Mouse (Mus musculus) thymus, postnatal 0 days (tissue): ENCODE results near the gene Poc1b. TPM values are rescaled to one million over a fixed set of nuclear protein-coding genes. Genes with fewer than 3 reads are reported as not detected.

Source experiments
- DNase-seq: peaks from one replicate; pipeline ENCODE4 v3.0.0-alpha.2; 2015; ENCODE audit warnings: low spot score
- polyA plus RNA-seq: library from polyadenylated mRNA; unstranded; fragments of >200 nt; fragmentation: Nextera tagmentation; extraction: Ambion mirVana; gene quantifications from 2 replicates; pipeline ENCODE4 v1.2.1, GENCODE M21; 2015

Gene Poc1b
- polyA plus RNA-seq, 1 experiment from 2014 or later = 8.4 TPM

DNA sequence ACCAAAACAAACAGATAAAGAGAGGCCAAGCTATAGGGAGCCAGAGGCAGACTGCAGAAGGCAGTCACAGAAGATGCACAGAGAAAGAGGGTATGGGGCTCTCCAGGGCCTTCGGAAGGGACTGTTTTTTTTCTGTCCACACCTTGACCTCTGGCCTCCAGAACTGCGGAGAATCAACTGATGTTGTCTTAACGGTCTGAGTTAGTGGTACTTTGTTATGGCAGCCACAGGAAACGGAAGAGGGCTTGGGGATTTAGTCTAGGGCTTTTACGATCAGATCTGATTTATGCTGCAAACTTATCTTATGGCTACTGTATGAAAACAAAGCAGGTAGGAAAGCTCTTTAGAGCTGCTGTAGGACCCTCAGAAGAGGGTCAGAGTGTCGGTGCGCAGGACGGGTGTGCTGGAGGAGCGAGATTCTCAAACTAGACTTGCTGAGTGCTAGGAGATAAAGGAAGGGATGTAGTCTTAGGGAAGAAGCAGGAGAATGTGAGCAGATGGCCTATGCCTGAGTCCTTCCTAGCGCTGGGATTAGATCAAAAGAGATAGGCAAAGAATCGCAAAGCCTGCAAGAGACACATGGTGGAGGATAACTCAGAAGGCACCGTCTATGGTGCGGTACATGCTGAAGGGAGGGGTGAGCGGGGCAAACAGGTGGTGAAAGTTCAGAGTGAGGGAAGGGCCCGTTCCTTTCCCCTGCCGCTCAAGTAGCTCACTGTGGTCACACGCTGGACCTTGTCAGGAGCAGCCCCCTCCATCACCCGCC is 8.8 kb downstream of the Poc1b start:
- peak; percentile 31 for DNase-seq

DNA sequence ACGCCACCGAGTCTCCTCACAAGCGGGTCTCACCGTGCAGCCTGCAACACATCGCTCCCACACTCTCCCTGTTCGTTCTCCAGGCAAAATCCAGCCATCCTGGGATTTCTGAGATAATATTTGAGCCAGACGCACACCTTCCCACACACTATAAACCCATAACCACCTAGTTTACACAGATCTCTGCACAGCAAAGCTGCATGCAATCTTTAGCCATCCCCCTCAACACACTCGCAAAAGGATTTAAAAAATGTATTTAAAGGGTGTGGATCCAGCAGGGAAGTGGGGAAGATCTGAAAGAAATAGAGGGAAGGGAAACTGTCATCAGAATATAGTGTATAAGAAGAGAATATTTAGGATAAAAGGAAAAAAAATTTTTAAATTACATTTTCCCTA is 9.4 kb downstream of the Poc1b start:
- no peak for DNase-seq

- peak; percentile 63 for DNase-seq
Measured at GRCm38 (mm10) chr10:99116650-99117615, 10.1 kb downstream of the Poc1b start.

DNA sequence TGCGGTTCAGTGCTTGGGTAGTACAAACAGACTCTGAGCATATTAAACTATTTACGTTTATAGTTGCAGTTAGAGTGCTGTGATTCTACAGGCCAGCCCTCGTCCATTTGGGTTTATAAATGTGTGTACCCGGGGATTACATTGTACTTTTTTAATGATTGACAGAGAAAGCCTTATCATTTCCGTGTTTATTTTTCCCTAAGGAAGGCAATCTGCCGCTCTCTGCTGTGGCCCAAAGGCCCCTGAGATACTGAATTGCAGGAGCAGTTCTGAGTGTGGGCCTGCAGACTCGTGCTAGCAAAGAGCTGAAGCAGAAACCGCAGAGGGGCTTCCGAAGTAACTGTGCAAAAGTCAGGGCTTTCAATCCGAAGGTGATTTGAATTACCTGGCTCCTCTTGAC is 11.0 kb downstream of the Poc1b start:
- no peak for DNase-seq

DNA sequence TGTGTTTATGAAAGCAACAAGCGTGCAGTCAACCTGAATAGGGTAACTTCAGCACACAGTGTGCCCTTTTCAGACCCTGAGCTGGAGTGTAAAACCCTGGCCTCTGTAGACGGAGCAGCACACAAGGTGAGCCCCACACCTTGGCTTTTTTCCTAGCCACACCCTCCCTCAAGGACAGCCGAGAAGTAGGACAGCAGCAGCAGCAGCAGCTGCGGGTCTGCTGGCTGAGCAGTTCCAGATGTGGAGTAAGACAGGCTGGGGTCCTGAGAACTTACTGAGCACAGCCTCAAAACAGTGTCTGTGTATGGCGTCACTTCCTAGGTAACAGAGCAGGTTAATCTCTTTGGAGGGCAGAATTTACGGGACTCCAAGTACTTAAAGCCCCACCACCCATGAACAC is 11.9 kb downstream of the Poc1b start:
- DNase-seq = peak; percentile 67

DNA sequence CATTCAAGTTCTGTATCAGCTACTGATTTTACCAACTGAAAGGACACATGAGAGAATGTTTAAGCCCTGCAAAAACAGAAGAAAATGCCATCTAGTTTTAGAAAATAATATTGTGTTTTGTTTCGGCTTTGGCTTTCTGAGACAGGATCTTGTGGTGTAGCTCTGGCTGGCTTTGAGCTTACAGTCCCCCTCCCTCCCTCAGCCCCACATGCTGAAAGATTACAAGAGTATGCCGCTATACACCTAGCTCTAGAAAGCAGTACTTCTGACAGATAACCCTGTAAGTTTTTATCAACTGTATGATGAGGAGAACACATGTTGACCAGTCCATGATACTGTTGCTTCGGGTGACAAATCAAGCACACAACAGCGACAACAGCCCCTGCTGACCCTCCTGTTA is 12.6 kb downstream of the Poc1b start:
- DNase-seq = peak; percentile 55

- DNase-seq = no peak
Measured at GRCm38 (mm10) chr10:99126225-99126624, 19.4 kb downstream of the Poc1b start, which contains the start of gene Phxr2. Gene Phxr2, minus strand, starts transcription at chr10:99126325.

DNA sequence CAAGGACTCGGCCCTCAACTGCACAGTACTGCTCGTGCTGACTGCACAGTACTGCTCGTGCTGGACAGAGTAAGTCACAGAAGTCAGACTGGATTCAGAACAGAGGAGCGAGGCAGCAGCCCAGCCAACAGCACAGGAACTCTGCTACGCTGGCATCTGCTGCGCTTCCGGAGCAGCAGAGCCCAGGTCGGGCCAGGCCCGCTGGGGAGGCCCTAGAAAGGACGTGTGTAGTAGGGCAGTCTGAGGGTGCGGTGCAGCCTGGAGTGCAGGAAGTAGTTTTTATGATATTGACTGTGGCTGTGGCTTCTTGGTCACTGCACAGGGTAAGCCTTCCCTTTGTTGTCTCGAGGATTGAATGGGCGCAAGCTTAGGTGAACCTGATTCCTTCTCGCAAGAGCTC is 20.1 kb downstream of the Poc1b start:
- peak; percentile 76 for DNase-seq

GRCm38 (mm10) chr10:99127691-99128261 is 20.9 kb downstream of the Poc1b start:
- peak; percentile 78 for DNase-seq

DNA sequence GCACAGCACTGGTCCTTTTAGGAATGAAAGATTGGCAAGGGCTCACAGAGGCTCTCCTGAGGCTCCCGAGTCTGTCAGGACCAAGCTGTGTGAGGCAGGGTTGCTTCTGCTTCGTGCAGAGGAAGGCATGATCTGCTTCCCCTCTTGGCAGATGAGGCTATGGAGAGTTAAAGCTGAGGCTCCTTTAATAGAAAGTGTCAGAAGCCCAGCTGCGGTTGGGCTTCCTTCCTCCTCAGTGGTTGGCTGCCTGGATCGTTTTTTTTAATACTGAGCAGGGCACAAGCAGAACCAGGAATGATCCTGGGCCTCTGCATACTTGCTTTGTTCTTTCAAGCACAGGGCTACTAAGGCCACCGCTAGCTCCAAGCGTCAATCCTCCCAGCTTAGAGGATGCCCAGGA is 23.8 kb downstream of the Poc1b start:
- DNase-seq = peak; percentile 32

GRCm38 (mm10) chr10:99131298-99131697 is 24.5 kb downstream of the Poc1b start:
- DNase-seq = no peak

DNA sequence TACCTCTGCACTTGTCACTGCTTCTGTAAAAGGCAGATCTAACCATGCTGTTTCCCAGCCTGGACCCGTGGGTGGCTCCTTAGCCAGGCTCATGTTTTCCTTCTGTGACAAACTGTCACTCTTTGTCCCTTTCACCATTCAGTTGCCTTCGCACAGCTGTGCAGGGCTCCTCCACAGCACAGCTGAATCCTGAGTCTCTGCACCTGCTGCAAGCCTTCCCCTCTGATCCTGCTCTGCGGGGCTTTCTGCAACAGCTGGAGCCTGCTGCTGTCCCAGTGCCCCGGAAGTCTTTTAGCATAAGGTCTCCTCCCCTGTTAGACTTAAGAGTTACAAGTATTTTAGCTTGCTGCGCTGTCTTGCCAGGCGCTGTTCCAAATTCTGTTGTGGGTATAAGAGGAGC is 25.4 kb downstream of the Poc1b start:
- DNase-seq = peak; percentile 96

DNA sequence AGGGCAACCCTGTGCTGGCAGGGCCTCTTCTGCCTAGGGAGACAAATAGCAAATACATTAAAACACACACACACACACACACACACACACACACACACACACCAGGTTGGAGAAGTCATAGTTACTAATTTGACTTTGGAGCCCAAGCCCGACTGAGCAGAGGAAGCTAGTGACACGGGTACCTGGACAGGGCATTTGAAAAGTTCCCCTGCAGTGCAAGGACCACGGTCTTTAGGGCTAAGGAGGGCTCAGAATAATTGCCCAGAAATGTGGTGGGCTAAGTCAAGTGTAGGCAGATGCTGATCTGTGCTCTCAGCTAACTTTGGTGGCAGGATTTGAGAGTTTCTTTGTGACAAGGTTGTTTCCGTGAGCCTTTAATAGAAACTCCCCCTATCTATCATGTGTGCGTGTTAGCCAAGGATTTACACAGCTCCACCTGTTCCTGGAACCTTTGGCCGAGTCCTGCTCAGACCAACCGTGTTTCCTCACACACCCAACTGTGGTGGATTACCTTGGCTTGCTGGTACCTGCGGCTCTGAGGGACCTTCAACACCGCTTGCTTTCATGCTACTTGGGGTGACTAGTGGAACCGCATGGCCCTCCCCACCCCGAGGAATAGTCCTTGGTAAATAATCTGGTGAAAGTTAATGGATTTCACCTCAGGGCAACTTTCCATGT is 25.9 kb downstream of the Poc1b start:
- DNase-seq = peak; percentile 38

GRCm38 (mm10) chr10:99133321-99133875 is 26.6 kb downstream of the Poc1b start:
- no peak for DNase-seq

DNA sequence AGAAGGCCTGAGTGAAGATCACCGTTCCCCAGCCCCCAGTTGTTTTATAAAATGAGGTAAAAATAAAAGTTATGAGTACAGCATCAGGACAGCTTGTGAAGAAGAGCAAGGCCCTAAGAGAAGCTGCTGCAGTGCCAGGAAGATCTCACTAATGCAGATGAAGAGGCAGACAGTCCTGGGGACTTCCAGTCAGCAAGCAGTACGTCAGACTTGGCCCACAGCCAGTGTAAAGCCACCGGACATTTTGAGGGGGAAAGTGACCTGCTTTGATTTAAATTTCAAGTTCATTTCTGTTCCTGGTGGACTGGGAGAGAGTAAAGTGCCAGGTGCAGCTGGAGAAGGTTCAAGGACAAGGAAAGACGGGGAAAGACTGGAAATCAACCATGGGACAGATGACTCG is 29.5 kb downstream of the Poc1b start:
- no peak for DNase-seq

DNA sequence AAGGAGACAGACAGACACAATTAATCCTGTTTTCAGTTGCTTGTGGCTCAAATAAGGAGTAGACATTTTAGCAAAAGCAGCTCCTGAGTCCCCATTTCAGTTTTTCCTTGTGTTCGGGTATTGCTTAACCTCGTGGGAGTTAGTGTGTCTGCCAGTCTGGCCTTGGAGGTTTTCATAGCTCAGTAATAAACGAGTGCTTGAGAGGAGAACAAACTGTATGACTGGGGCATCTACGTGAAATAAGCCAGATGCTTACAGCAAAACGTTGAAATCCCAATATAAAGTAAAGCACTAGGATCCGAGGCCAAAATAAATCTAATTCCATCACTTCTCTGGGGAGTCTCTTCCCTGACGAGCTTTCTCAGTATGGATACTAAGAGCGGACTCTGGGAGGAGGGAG is 38.8 kb downstream of the Poc1b start:
- no peak for DNase-seq

- no peak for DNase-seq
Measured at GRCm38 (mm10) chr10:99146596-99146995, 39.8 kb downstream of the Poc1b start.

GRCm38 (mm10) chr10:99150016-99150415 is 43.2 kb downstream of the Poc1b start:
- DNase-seq = no peak

DNA sequence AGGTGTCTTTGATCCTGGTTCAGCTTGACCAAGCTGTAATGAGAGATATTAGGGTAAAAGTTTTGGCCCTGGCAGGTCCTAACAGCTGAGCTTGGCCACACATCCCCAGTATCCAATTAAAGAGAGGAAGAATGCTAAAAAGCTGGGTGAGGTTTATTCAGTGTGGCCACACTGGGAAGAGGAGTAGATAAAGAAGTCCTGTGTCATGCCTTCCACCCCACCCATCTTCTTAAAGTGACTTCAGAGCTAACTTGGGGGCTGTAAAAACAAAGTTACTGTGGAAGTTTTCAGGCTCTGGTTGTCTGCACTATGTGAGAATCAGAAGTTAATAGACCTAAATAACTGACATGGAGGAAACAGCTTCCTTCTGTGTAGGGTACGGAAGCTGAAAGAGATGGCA is 44.7 kb downstream of the Poc1b start:
- DNase-seq = no peak

- DNase-seq = peak; percentile 70
Measured at GRCm38 (mm10) chr10:99152063-99152462, 45.2 kb downstream of the Poc1b start.

DNA sequence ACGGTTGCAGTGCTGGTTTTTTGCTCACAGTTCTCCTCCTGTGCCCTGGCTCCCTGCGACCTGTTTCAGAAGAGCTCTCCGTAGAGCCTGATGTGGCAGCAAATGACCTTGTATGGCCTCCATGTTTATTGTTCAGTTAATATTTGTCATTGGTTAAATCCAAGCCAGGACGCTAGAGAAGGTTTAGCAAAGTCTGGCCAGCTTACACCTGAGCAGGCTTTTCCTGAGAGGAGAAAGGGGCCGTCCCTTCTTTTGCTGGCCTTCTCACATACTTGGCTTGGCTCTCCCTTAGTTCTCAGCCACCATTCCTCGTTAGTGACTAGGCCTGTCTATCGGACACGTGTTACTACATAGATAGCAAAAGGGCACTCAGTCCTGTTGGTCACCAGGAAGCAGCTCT is 47.8 kb downstream of the Poc1b start:
- no peak for DNase-seq
